Mouse (Mus musculus) liver, postnatal 0 days (tissue): ENCODE measurements at regions not wholly inside any gene's neighbourhood (a gene's known extent, or its start where the extent isn't known, plus 50 kb on each side); places are given as distances from the start of the nearest gene placed in this dataset.

Experiments used
- ATAC-seq: fragments of 200-750 bp; cut with Nextera tagmentation; 2 replicates; pipeline ENCODE4 v1.8.0; 2017; ENCODE audit warnings: mild to moderate bottlenecking, moderate library complexity
- DNase-seq: peaks from one replicate; pipeline ENCODE4 v3.0.0-alpha.2; 2016
- H3K27ac ChIP-seq: fragments of 300-500 bp; sonication (generic); 2 replicates; pipeline ENCODE4 v1.5.1; 2014; ENCODE audit warnings: antibody characterized with exemption, moderate library complexity, mild to moderate bottlenecking, low read depth
- H3K27me3 ChIP-seq: fragments of 300-500 bp; sonication (generic); 2 replicates; pipeline ENCODE4 v1.6.1; 2014; ENCODE audit warnings: low read length, control low read depth, mixed read lengths; ENCODE audit not compliant: insufficient read depth
- H3K36me3 ChIP-seq: fragments of 300-500 bp; sonication (generic); replicated peaks from 2 replicates; pipeline ENCODE4 v1.6.1; 2014; ENCODE audit warnings: mild to moderate bottlenecking, control low read depth, low read length, moderate library complexity, mixed read lengths; ENCODE audit not compliant: insufficient read depth
- H3K4me1 ChIP-seq: fragments of 300-500 bp; sonication (generic); 2 replicates; pipeline ENCODE4 v1.6.1; 2014; ENCODE audit warnings: antibody characterized with exemption, mild to moderate bottlenecking, control low read depth; ENCODE audit not compliant: insufficient read depth
- H3K4me2 ChIP-seq: fragments of 300-500 bp; sonication (generic); 2 replicates; pipeline ENCODE4 v1.6.1; 2014; ENCODE audit warnings: low read depth, mild to moderate bottlenecking, low read length, moderate library complexity, mixed read lengths
- H3K4me3 ChIP-seq: fragments of 300-500 bp; sonication (generic); 2 replicates; pipeline ENCODE4 v1.5.1; 2014; ENCODE audit warnings: low read depth, low read length
- H3K9ac ChIP-seq: fragments of 300-500 bp; sonication (generic); replicated peaks from 2 replicates; pipeline ENCODE4 v1.6.1; 2014; ENCODE audit warnings: mild to moderate bottlenecking, moderate library complexity
- H3K9me3 ChIP-seq: fragments of 300-500 bp; sonication (generic); 2 replicates; pipeline ENCODE4 v1.6.1; 2016; ENCODE audit warnings: mild to moderate bottlenecking, control low read depth, low read length, mixed read lengths
- CTCF ChIP-seq: sonication (generic); IDR thresholded peaks from 2 replicates; pipeline ENCODE4 v1.5.1; 2016; ENCODE audit warnings: antibody characterized with exemption, low read depth
- EP300 ChIP-seq: IDR thresholded peaks from 2 replicates; pipeline ENCODE4 v1.6.1; 2016; ENCODE audit warnings: antibody characterized with exemption, low read depth, mild to moderate bottlenecking
- WGBS: fragments of 180-500 bp; shearing (Covaris S2); extraction: QIAGEN DNeasy Blood & Tissue Kit; methylation state at CpG from one replicate; pipeline ENCODE4 v1.1.7; 2014; ENCODE audit not compliant: insufficient replicate concordance; 5-methylcytosine and 5-hydroxymethylcytosine counted together

- no peak overlapping the region for H3K9ac ChIP-seq
- no peaks in the 10 kb centered on the region for H3K36me3 ChIP-seq
- no peak overlapping the region for H3K4me3 ChIP-seq
- H3K4me1 ChIP-seq: no peaks in the 10 kb centered on the region
- H3K27ac ChIP-seq: no peak overlapping the region
- DNase-seq (no peak), ATAC-seq (no peak)
- no peaks in the 10 kb centered on the region for H3K9me3 ChIP-seq
- no peaks in the 10 kb centered on the region for H3K27me3 ChIP-seq
- WGBS: 67% methylated on average over 1 of the region's 1 CpGs
- H3K4me2 ChIP-seq: no peak overlapping the region
- no peak for TF ChIP-seq CTCF
- no peak for TF ChIP-seq EP300
These were observed 179.1 kb upstream of the Pcdh10 start for GRCm38 (mm10) chr3:45198994-45199589.

GRCm38 (mm10) chr3:45204392-45205043, 173.7 kb upstream of the Pcdh10 start:
- TF ChIP-seq EP300: no peak
- TF ChIP-seq CTCF: no peak
- no peaks in the 10 kb centered on the region for H3K9me3 ChIP-seq
- DNase-seq: no peak
- no peak overlapping the region for H3K27ac ChIP-seq
- H3K4me2 ChIP-seq: no peak overlapping the region
- ATAC-seq: no peak
- no peaks in the 10 kb centered on the region for H3K4me1 ChIP-seq
- no peaks in the 10 kb centered on the region for H3K36me3 ChIP-seq
- H3K9ac ChIP-seq: no peak overlapping the region
- H3K4me3 ChIP-seq: no peak overlapping the region
- H3K27me3 ChIP-seq: no peaks in the 10 kb centered on the region
- 53% methylated on average over 2 of the region's 2 CpGs for WGBS

- H3K27me3 ChIP-seq: no peaks in the 10 kb centered on the region
- H3K4me1 ChIP-seq: no peaks in the 10 kb centered on the region
- ATAC-seq: no peak
- no peak overlapping the region for H3K4me2 ChIP-seq
- 63% methylated on average over 5 of the region's 5 CpGs for WGBS
- H3K4me3 ChIP-seq: no peak overlapping the region
- H3K9me3 ChIP-seq: no peaks in the 10 kb centered on the region
- DNase-seq: no peak
- H3K36me3 ChIP-seq: no peaks in the 10 kb centered on the region
- no peak overlapping the region for H3K27ac ChIP-seq
- TF ChIP-seq EP300 (no peak), CTCF (no peak)
- no peak overlapping the region for H3K9ac ChIP-seq
These were observed 146.4 kb upstream of the Pcdh10 start for GRCm38 (mm10) chr3:45231641-45232433.

- no peaks in the 10 kb centered on the region for H3K9me3 ChIP-seq
- TF ChIP-seq EP300: no peak
- no peak for TF ChIP-seq CTCF
These were observed 139.7 kb upstream of the Pcdh10 start for GRCm38 (mm10) chr3:45238457-45238856.

GRCm38 (mm10) chr3:45245456-45245855, 132.7 kb upstream of the Pcdh10 start:
- Histone ChIP-seq H3K4me1 (no peaks in the 10 kb centered on the region), H3K27me3 (no peaks in the 10 kb centered on the region), H3K9me3 (no peaks in the 10 kb centered on the region), H3K36me3 (no peaks in the 10 kb centered on the region), H3K9ac (no peak overlapping the region), H3K4me2 (no peak overlapping the region), H3K27ac (no peak overlapping the region), H3K4me3 (no peak overlapping the region)
- DNase-seq (no peak), ATAC-seq (no peak)
- TF ChIP-seq CTCF (no peak), EP300 (no peak)
- WGBS: 75% methylated on average over 1 of the region's 1 CpGs

More at GRCm38 (mm10) chr3:45238457-45238856, 139.7 kb upstream of the Pcdh10 start:
- ATAC-seq (no peak), DNase-seq (no peak)
- H3K9ac ChIP-seq: no peak overlapping the region
- no peaks in the 10 kb centered on the region for H3K4me1 ChIP-seq
- H3K4me3 ChIP-seq: no peak overlapping the region
- no peak overlapping the region for H3K4me2 ChIP-seq
- H3K27me3 ChIP-seq: no peaks in the 10 kb centered on the region
- 69% methylated on average over 2 of the region's 2 CpGs for WGBS
- H3K36me3 ChIP-seq: no peaks in the 10 kb centered on the region
- no peak overlapping the region for H3K27ac ChIP-seq

GRCm38 (mm10) chr3:45246601-45247000, 131.6 kb upstream of the Pcdh10 start:
- no peaks in the 10 kb centered on the region for H3K27me3 ChIP-seq
- no peaks in the 10 kb centered on the region for H3K36me3 ChIP-seq
- H3K27ac ChIP-seq: no peak overlapping the region
- no peak overlapping the region for H3K4me3 ChIP-seq
- TF ChIP-seq EP300 (no peak), CTCF (no peak)
- no peak overlapping the region for H3K4me2 ChIP-seq
- H3K4me1 ChIP-seq: no peaks in the 10 kb centered on the region
- 70% methylated on average over 1 of the region's 1 CpGs for WGBS
- no peaks in the 10 kb centered on the region for H3K9me3 ChIP-seq
- no peak overlapping the region for H3K9ac ChIP-seq
- no peak for ATAC-seq
- no peak for DNase-seq
